Mouse (Mus musculus): Measurements from ENCODE around the gene Eef1a2.

Eef1a2 gene

GRCm38 (mm10) chr2:181133837-181134590, 22.8 kb downstream of the Eef1a2 start:
- DNase-seq (ENCODE audit: low spot score): no peak

DNA sequence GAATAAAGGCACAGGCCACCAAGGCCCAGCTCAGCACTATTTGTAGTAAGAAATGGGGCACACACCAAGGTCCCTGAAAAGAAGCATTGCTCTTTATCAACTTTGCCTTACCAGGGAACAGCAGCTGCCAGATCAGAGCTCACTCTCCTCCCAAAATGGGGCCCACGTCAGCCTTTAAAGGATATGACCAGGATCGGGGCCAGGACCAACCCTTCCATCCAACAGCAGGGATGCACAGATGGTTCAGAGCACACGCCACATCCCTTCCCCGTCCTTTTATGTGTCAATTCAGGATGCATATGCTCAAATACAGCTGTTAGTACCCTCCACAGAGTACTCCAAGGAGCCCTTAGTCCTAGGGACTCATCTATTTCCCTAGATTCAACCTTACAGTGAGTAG, 26.6 kb downstream of the Eef1a2 start:
- no peak for DNase-seq (ENCODE audit: low spot score)

DNA sequence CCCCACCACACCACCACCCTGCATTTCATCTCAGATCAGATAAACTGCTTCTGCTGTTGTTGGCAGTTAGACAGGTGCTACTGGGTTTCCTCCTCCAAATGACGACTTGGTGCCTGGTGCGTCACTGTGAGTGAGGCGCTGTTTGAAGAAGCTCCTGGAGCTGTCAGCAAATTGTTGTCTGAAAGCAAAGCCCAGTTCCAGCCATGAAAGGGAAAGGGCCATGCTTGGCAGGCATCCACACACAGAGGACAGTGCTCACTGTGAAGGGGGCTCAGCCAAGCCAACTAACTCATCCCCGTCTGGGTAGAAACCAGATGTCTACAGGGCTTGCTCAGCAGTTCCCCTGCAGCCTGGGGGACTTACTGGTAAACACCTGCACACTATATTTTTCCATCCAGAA, 27.9 kb downstream of the Eef1a2 start:
- no peak for DNase-seq (ENCODE audit: low spot score)

GRCm38 (mm10) chr2:181127786-181128185, 29.0 kb downstream of the Eef1a2 start:
- no peak for DNase-seq (ENCODE audit: low spot score)

GRCm38 (mm10) chr2:181125726-181126455, 30.9 kb downstream of the Eef1a2 start:
- DNase-seq (ENCODE audit: low spot score): no peak

DNA sequence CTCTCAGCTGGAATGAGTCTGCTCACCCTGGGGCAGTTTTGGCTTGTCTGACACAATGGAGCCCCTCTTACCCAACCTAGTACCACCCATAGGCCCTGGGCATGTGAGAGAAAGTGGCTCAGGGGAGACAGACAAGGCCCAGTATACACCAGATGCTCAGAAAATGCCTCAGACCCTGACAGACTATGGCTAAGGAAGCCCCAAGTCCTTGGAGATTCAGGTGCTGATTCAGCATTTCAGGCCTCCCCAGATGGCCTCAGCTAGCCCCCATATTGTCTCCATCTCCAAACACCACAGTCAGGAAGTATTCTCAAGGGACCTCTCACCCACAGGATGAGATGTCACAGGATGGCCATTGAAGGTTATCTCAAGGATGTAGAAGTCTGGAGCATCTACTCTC, 34.2 kb downstream of the Eef1a2 start:
- DNase-seq (ENCODE audit: low spot score): no peak

- no peak for DNase-seq (ENCODE audit: low spot score)
Observed at GRCm38 (mm10) chr2:181120922-181121449, 35.8 kb downstream of the Eef1a2 start.

DNA sequence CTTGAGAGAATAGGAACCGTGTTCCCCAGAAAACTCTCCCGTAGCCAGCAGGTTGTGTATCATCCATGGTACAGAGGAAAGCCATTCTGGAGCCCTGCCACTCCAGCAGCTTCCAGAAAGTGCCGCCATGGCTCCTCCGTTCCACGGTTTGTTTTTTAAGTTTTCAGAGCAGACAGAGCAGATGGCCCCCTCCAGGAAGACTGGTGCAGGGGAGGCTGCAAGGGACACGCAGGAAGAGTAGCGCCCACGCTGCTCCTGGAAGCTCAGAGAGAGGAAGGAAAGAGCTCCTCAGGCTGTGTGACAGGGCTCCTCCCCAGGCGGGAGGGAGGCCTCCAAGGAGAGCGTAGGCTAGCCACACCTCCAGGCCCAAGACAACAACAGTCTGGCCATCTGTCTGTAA, 36.9 kb downstream of the Eef1a2 start:
- no peak for DNase-seq (ENCODE audit: low spot score)

- no peak for DNase-seq (ENCODE audit: low spot score)
Observed at GRCm38 (mm10) chr2:181116436-181116835, 40.4 kb downstream of the Eef1a2 start.

DNA sequence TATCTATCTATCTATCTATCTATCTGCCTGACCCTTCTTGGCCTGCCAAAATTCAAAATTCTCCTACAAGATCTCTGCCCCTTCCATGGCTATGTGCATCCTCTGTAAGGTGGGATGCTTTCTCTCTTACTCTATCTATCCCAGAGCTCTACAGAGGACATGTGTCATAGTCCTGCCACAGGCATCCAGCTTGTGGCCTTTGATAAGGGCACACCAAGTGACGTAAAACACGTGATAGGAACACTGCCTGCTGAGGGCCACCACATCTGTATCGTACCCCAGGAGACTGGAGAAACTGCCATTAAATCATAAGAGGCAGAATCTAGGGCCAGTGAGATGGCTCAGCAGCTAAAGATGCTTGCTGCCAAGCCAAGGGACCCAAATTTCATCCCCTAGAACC, 41.4 kb downstream of the Eef1a2 start:
- DNase-seq (ENCODE audit: low spot score): no peak

DNA sequence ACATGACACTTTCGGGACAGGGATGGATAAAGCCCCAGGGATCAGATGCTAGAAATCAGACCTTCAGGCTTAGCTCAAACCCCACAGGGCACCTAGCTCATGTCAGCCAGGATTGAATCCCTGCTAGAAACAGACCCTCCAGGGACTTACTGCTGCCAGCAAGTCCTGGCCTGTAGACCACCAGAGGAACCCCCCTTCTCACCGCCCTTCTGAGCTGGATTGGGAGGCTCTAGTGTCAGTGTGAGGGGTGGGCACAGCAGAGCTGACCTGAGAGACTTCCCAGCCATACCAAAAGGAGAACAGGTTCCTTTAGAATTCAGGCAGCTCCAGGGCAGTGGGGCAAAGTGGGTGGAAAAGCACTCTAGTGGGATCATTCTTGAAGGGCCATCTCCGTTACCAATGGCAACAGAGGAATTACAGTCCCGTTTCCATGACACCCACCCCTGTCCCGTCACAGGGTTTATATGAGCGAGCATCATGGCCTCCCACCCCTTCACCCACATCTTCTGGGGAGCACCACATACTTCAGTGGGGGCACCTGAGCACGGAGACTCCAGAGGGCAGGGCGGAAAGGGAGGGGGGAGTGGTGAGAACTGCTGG, 43.0 kb downstream of the Eef1a2 start:
- no peak for DNase-seq (ENCODE audit: low spot score)

DNA sequence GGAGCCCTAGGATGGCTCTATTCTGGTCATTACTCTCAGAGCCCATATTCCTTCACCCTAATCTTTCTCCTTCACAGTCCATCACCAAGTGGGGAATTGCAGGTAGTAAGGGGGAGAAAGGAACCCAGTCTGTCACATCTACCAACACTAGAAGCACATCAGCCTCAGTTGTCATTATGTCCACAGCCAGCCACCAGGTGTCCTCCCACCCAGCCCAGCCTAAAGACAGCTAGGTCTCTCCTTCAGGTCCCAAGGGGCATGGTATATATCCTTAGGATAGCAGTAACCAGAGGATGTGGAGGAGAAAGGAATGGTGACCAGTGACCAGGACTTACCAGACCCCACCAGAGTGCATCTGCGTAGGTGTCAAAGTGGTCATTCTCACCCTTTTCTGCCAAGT, 45.1 kb downstream of the Eef1a2 start:
- DNase-seq (ENCODE audit: low spot score): no peak

DNA sequence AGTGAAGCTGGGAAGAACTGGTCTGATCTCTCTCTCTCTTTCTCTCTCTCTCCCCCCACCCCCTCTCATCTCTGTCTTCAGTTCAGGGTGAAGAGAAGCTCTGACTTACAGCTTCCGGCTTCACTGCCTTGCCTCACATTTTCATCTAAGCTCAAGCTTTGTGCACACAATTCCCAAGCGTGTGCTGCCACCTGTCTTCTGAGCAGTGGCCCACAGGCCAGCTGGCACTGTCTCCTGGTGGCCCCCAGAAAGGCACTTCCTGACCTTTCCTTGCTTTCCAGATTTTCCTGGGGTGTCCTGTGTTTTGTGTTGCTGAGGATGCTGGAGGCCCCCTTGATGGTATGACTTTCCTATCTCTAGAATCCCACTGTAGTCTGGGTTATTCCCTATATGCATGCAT, 52.7 kb downstream of the Eef1a2 start:
- no peak for DNase-seq (ENCODE audit: low spot score)

DNA sequence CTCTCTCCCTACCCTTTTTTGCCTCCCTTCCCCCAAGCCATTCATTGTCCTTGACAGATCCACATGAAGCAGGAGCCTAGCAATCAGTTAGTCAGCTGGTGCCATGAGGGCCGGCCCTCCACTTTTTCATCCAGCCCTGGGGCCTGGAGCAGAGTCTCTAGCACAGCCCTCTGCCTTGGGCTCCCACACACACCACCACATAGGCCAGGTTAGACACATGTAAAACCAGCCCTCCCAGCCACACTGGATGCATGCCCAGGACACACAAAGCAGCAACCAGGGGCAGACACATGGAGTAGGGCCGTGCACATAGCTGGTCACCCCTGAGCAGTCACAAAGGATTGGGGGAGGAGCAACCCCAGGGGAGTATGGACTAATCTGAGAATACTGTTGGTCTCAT, 54.7 kb downstream of the Eef1a2 start:
- no peak for DNase-seq (ENCODE audit: low spot score)

- DNase-seq (ENCODE audit: low spot score): no peak
Observed at GRCm38 (mm10) chr2:181101626-181102025, 55.2 kb downstream of the Eef1a2 start.

DNA sequence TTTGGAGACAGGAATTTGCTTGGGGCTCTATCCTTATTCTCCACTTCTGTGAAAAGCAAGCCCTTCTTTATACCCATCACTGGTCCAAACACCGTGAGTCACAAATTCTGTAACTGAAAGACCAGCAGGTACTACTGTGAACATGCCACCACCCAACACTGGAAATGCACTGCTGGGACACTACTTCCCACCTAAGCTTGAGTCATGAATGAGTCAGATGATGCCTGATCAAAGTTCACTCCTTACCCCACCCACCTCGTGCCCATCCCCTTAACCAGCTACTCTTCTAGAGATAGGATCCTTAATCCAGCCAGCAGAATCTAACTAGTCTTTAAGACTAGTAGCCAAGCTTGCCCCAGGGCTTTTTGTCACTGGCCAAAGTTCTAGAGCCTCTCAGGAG, 56.7 kb downstream of the Eef1a2 start:
- no peak for DNase-seq (ENCODE audit: low spot score)
